Mouse (Mus musculus) limb, embryonic 11.5 days (tissue): Measurements from ENCODE around the gene Syngap1. TPM values are rescaled to one million over a fixed set of nuclear protein-coding genes. Genes with fewer than 3 reads are reported as not detected.
"Not testable (repeated sequence)": the region's sequence is repeated elsewhere in the genome, so short reads cannot be mapped to it uniquely, and the experiment has no call there.

Experiments used
- ATAC-seq: fragments of 200-750 bp; cut with Nextera tagmentation; 2 replicates; pipeline ENCODE4 v1.8.0; 2017; ENCODE audit warnings: low read depth; ENCODE audit not compliant: insufficient number of reproducible peaks, low FRiP score, low TSS enrichment
- DNase-seq: peaks from one replicate; pipeline ENCODE4 v3.0.0-alpha.2; 2015; ENCODE audit warnings: low spot score
- H3K27ac ChIP-seq: fragments of 300-500 bp; sonication (generic); replicated peaks from 2 replicates; pipeline ENCODE4 v1.5.1; 2014; ENCODE audit warnings: low read depth, mild to moderate bottlenecking, low read length
- H3K27me3 ChIP-seq: fragments of 300-500 bp; sonication (generic); 2 replicates; pipeline ENCODE4 v1.6.1; 2014; ENCODE audit warnings: mild to moderate bottlenecking, low read length, mixed read lengths; ENCODE audit not compliant: control insufficient read depth, insufficient read depth
- H3K36me3 ChIP-seq: fragments of 300-500 bp; sonication (generic); 2 replicates; pipeline ENCODE4 v1.6.1; 2014; ENCODE audit warnings: mild to moderate bottlenecking, low read length, moderate library complexity, mixed read lengths; ENCODE audit not compliant: control insufficient read depth, insufficient read depth
- H3K4me1 ChIP-seq: fragments of 300-500 bp; sonication (generic); 2 replicates; pipeline ENCODE4 v1.6.1; 2014; ENCODE audit warnings: low read length, mixed read lengths; ENCODE audit not compliant: control insufficient read depth, insufficient read depth
- H3K4me2 ChIP-seq: fragments of 300-500 bp; sonication (generic); 2 replicates; pipeline ENCODE4 v1.6.1; 2014; ENCODE audit warnings: low read depth, mild to moderate bottlenecking, moderate library complexity; ENCODE audit not compliant: severe bottlenecking
- H3K4me3 ChIP-seq: fragments of 300-500 bp; sonication (generic); 2 replicates; pipeline ENCODE4 v1.5.1; 2014; ENCODE audit warnings: low read depth, low read length
- H3K9ac ChIP-seq: fragments of 300-500 bp; sonication (generic); 2 replicates; pipeline ENCODE4 v1.6.1; 2014; ENCODE audit warnings: mild to moderate bottlenecking, low read length
- H3K9me3 ChIP-seq: fragments of 300-500 bp; sonication (generic); 2 replicates; pipeline ENCODE4 v1.6.1; 2016; ENCODE audit warnings: low read length; ENCODE audit not compliant: control insufficient read depth
- WGBS: fragments of 180-500 bp; shearing (Covaris S2); extraction: QIAGEN DNeasy Blood & Tissue Kit; methylation state at CpG from one replicate; pipeline ENCODE4 v1.1.7; 2014; 5-methylcytosine and 5-hydroxymethylcytosine counted together
- polyA plus RNA-seq: library from polyadenylated mRNA; unstranded; fragments of >200 nt; fragmentation: Nextera tagmentation; extraction: Ambion mirVana; gene quantifications from 2 replicates; pipeline ENCODE4 v1.2.1, GENCODE M21; 2014

The Syngap1 gene
- 3.1 and 3.5 TPM in 2 replicates for polyA plus RNA-seq

DNA sequence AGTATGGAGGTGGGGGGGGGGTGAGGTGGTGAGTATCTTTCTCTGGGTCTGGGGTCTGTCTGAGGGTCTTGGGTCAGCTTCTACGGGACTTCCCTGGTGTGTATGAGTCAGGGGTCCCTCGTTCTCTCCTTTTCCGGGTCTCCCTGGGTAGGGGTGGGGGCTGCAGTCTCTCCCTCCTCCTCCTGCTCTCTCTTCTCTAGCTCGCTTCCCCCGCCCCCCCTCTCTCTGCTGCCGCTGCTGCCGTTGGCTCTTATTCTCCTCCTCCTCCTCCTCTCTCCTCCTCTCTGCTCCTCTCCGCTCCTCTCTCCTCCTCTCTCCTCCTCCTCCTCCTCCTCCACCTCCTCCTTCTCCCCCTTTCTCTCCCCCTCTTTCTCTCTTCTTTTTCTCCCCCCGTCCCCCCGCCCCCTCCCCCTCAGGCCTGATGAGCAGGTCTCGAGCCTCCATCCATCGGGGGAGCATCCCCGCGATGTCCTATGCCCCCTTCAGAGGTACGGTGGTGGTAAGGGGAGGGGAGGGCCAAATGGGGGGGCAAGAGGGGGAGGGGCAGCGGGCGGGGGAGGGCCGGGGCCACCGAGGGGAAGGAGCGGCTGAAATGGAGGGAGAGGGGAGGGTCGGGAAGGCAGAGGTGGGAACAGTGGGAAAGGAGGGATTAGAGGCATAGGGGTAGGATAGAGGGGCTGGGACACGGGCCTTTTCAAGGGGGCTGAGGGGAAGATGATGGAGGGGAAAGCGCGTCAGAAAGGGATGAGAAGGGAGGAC lies at the start of gene Syngap1:
Gene Syngap1 (plus strand): TSS at position 223 of the 759 bp plus-strand sequence.
- DNase-seq (peak; percentile 37), ATAC-seq (no peak)
- Histone ChIP-seq H3K4me2 (peak within 1 kb of the TSS; percentile 99), H3K9ac (peak within 1 kb of the TSS; percentile 72), H3K27me3 (no peaks in the 10 kb centered on the region), H3K4me3 (peak within 1 kb of the TSS; percentile 70), H3K4me1 (peaks cover 26% of the 10 kb centered on the region), H3K36me3 (no peaks in the 10 kb centered on the region), H3K9me3 (no peaks in the 10 kb centered on the region), H3K27ac (peak within 1 kb of the TSS; percentile 84)
- 2% methylated on average over 24 of the region's 24 CpGs for WGBS

GRCm38 (mm10) chr17:26892635-26893375 lies 48.2 kb upstream of the Syngap1 start:
- no peaks in the 10 kb centered on the region for H3K27me3 ChIP-seq
- whole genome bisulfite sequencing = 57% methylated on average over 16 of the region's 16 CpGs
- DNase-seq (no peak), ATAC-seq (0 out of 2 replicates have a peak, but pooled peaks have one; percentile 51)
- H3K4me1 ChIP-seq = peaks cover 8% of the 10 kb centered on the region; the same call in 1 of the 2 replicates
- no peak overlapping the region for H3K27ac ChIP-seq
- H3K36me3 ChIP-seq = no peaks in the 10 kb centered on the region
- H3K4me2 ChIP-seq = no peak overlapping the region
- no peaks in the 10 kb centered on the region for H3K9me3 ChIP-seq
- H3K9ac ChIP-seq = no peak overlapping the region; the same call in 1 of the 2 replicates
- no peak overlapping the region for H3K4me3 ChIP-seq

DNA sequence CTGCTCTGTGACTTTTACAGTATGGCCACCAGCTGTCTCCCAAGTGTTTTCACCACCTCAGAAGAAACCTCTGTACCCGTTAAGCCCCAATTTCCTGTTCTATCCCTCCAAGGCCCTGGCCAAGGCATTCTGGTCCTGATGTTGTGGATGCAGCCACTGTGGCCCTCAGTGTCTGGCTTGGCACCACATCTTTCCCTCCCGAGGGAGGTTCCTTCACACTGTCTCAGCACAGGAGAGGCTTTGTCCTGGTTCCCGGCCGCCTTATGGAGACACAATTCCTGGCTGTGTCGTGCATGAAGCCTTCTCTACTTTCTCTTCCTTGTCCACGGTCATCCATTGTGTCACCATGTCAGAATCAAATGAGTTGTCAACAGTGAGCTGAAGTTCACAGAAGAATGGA lies 47.6 kb upstream of the Syngap1 start:
- DNase-seq (no peak), ATAC-seq (no peak)
- Histone ChIP-seq H3K4me3 (no peak overlapping the region), H3K27me3 (no peaks in the 10 kb centered on the region), H3K27ac (no peak overlapping the region), H3K36me3 (no peaks in the 10 kb centered on the region), H3K9ac (0 out of 2 replicates have a peak overlapping the region, but pooled peaks have one; percentile 22), H3K4me2 (no peak overlapping the region), H3K9me3 (no peaks in the 10 kb centered on the region), H3K4me1 (peaks cover 8% of the 10 kb centered on the region; the same call in 1 of the 2 replicates)
- WGBS = 60% methylated on average over 6 of the region's 6 CpGs

GRCm38 (mm10) chr17:26894342-26894741 lies 46.7 kb upstream of the Syngap1 start:
- Histone ChIP-seq H3K27ac (no peak overlapping the region), H3K9me3 (no peaks in the 10 kb centered on the region), H3K4me3 (no peak overlapping the region), H3K9ac (no peak overlapping the region), H3K4me1 (peaks cover 8% of the 10 kb centered on the region; the same call in 1 of the 2 replicates), H3K27me3 (no peaks in the 10 kb centered on the region), H3K4me2 (no peak overlapping the region), H3K36me3 (no peaks in the 10 kb centered on the region)
- DNase-seq = no peak
- 86% methylated on average over 6 of the region's 6 CpGs for WGBS
- no peak for ATAC-seq

GRCm38 (mm10) chr17:26895578-26895977 lies 45.5 kb upstream of the Syngap1 start:
- Histone ChIP-seq H3K9ac (no peak overlapping the region), H3K4me2 (no peak overlapping the region), H3K27me3 (no peaks in the 10 kb centered on the region), H3K4me3 (no peak overlapping the region), H3K4me1 (peaks cover 8% of the 10 kb centered on the region; the same call in 1 of the 2 replicates), H3K36me3 (no peaks in the 10 kb centered on the region), H3K27ac (no peak overlapping the region), H3K9me3 (no peaks in the 10 kb centered on the region)
- no peak for ATAC-seq
- 13% methylated on average over 10 of the region's 10 CpGs for WGBS
- DNase-seq = peak; percentile 82

- H3K4me3 ChIP-seq = no peak overlapping the region
- ATAC-seq = no peak
Measured at GRCm38 (mm10) chr17:26900916-26901315, 40.1 kb upstream of the Syngap1 start.

DNA sequence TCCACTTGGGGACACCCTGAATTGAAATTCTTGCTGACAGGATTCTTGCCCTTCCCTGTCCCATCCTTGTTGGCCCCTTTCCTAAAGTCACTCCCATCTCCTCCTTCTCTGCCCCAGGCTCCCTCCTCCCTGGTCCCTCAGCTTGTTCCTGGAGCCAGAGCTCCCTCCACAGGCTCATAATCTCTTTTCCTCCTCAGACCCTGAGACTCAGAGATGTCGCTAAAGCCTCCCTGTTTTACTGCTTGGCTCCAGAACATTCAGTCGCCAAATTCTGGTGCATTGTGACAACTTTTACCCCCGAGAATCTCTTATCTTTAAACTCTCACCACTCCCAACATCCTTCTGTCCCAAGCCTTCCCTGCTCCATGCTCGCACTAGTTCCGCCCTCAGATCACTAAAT lies 36.7 kb upstream of the Syngap1 start:
- H3K27ac ChIP-seq = no peak overlapping the region
- no peaks in the 10 kb centered on the region for H3K36me3 ChIP-seq
- no peaks in the 10 kb centered on the region for H3K4me1 ChIP-seq
- WGBS = 60% methylated on average over 5 of the region's 5 CpGs
- no peaks in the 10 kb centered on the region for H3K9me3 ChIP-seq
- H3K4me2 ChIP-seq = no peak overlapping the region
- DNase-seq (no peak), ATAC-seq (no peak)
- no peak overlapping the region for H3K9ac ChIP-seq
- no peaks in the 10 kb centered on the region for H3K27me3 ChIP-seq
- no peak overlapping the region for H3K4me3 ChIP-seq

More at GRCm38 (mm10) chr17:26900916-26901315, 40.1 kb upstream of the Syngap1 start:
- Histone ChIP-seq H3K4me2 (no peak overlapping the region), H3K9me3 (no peaks in the 10 kb centered on the region), H3K36me3 (no peaks in the 10 kb centered on the region), H3K4me1 (no peaks in the 10 kb centered on the region), H3K27ac (no peak overlapping the region), H3K9ac (no peak overlapping the region), H3K27me3 (no peaks in the 10 kb centered on the region)
- 81% methylated on average over 6 of the region's 6 CpGs for WGBS
- DNase-seq = no peak

- not testable (repeated sequence) for H3K36me3 ChIP-seq, H3K9me3 ChIP-seq, DNase-seq, H3K4me1 ChIP-seq, H3K4me3 ChIP-seq, H3K4me2 ChIP-seq, H3K9ac ChIP-seq, H3K27ac ChIP-seq, ATAC-seq, H3K27me3 ChIP-seq
- 94% methylated on average over 14 of the region's 15 CpGs for WGBS
Measured at GRCm38 (mm10) chr17:26907506-26907905, 33.5 kb upstream of the Syngap1 start.
